Mouse (Mus musculus): ENCODE data around the gene Adam15.

GRCm38 (mm10) chr3:89333053-89333452, 16.7 kb downstream of the Adam15 start:
- TF ChIP-seq CTCF (IDR thresholded peaks at IDR 0.05; ENCODE audit: extremely low read depth, insufficient read depth, insufficient read length, insufficient replicate concordance) (no peak), POLR2A (IDR thresholded peaks at IDR 0.05; ENCODE audit: low read depth, low read length) (no peak)
